Mouse (Mus musculus): ENCODE data around the gene Klk4.

The Klk4 gene

DNA sequence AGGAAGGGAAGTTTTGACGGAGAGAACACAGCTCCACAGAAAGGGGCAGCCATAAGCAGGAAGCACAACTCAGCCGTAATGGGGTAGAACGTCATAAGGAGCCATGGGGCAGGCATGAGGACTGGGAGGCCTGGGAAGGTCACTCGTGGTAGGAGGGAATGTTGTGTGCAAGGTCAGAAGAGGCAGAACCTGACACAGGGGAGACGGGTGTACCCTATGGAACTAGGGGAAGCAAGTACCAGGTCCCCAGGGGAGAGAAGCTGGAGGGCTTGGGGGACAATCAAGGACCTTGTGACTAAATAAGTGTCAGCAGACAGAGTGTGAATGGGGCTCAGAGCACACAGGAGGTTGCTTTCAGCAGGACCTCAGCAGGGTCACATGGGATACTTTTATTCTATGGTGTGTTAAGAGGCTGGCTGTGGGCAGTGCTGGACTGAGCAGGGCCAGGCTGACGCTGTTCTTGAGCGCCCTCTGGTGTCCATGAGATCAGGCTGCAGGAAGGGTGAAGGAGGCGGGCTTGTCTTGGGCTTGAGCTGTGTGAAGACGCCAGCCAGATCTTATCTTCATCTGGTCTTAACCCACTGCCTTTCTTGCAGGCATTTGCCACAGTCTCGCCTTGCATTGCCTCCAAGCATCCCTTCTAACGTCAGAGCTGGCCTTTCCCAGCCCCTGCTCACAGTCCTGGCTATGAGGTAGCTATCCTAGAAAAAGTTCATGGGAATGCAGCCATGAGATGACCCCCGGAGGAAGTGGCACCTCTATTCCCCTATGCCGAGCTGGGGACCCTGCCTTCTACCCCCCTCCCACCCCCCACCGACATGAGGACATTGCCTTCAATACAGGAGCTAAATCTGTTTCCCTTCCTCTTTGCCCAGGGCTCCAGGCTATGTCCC is 38.8 kb downstream of the Klk4 start:
- no peak for DNase-seq (ENCODE audit: extremely low read depth, low read depth)

DNA sequence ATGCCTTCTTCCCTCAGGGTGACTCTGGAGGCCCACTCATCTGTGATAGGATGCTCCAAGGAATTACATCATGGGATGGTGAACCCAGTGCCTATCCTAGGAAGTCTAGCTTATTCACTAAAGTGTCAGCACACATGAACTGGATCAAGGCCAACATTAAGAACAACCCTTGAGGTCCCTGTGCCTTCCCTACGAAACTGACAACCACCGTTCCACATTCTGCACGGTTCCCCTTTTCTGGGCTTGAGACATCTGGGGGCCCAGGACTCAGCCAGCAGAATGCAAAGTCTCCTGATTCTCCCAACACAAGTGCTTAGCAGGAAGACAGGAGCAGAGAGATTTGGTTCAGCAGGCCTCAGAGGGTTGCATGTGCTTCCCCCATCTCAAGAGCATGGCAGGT is 39.6 kb downstream of the Klk4 start:
- DNase-seq (ENCODE audit: extremely low read depth, low read depth), result no peak

DNA sequence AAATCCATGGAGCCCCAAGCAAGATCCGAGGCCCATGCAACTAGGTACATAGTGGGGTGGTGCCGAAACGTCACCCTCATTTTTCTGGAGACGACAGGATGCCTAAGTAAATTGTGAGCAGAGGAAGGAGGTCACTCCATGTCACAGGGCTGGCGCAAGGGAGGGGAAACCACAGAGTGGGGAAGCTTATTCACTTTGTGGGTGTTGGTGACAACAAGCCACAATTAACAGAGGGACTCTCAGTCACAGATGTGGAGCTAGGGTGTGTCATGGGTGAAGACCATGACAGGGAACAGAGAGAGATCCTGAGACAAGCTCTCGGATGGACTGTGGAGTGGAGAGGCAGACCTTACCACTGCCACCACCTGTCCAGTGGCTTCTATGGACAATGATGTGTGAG is 40.1 kb downstream of the Klk4 start:
- DNase-seq (ENCODE audit: extremely low read depth, low read depth), result no peak

DNA sequence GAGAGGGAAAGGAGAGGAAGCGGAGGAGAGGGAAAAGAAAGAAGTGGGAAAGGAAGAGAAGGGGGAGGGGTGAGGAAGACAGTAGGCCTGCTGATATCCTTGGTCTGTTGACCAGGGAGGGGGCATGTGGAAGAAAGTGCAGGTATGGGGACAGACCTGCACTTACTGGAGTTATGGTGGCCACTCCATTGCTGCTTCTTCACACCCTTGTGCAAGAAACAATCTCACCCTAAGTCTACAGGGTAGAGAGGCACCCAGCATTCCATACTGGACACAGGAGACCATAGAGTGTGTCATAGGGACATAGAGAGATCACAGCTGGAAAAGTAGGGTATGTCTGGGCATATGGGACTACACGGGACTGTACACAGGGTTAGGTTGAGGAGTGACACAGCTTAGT is 41.0 kb downstream of the Klk4 start:
- no peak for DNase-seq (ENCODE audit: extremely low read depth, low read depth)

DNA sequence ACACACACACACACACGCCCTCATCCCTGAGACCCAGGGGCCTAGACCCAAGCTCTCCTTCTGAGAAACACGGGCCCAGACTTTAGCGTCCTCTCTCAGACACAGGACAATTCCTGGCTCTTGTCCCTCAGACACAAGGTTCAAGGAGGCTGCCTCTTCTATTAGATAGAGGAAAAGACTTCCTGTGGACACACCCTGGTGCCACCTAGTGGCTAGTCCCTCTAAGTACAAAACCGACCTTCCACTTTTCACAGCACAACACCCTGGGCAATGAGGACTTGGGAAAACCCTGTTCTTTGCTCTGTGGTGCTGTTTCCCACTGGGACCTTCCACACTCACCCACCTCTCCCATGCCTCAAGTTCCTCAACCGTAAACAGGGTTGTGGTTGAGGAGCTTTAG is 45.0 kb downstream of the Klk4 start:
- DNase-seq (ENCODE audit: extremely low read depth, low read depth), result no peak

DNA sequence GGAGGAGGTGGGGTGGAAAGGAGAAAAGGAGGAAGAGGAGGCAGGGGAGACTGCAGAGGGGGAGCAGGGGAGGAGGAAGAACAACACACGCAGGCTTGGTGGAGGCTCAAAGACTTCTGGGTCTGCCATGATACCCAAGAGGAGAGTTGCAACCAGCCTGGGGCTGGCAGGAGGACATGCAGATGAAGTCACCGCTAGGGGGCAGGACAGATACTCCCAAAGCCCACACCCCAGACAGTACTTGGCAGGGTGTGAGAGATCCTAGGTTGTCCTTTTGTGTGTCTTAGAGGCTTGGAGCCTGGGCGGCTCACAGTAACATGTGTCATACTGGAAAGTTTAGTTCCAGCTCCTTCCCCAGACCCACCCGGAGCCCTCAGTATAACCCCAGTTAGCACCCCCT is 47.6 kb downstream of the Klk4 start:
- DNase-seq (ENCODE audit: extremely low read depth, low read depth), result no peak

DNA sequence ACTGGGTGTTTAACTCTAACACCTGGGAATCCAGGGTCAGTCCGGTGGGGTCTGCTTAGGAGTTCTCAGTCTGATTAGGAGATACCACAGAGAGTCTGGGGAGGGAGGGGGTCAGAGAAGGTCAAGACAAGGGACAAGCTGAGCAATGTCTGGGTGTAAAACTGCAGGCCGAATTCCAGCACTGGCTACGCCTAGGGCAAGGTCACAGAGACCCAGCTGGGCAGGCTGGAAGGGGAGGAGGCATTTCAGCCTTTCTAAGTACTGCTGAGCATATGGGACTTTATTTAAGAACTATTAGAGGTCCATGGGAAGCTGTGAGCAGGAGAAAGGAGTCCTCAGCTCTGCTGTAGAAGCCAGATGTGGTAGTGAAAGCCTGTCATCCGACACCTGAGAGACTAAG is 51.4 kb downstream of the Klk4 start:
- no peak for DNase-seq (ENCODE audit: extremely low read depth, low read depth)

DNA sequence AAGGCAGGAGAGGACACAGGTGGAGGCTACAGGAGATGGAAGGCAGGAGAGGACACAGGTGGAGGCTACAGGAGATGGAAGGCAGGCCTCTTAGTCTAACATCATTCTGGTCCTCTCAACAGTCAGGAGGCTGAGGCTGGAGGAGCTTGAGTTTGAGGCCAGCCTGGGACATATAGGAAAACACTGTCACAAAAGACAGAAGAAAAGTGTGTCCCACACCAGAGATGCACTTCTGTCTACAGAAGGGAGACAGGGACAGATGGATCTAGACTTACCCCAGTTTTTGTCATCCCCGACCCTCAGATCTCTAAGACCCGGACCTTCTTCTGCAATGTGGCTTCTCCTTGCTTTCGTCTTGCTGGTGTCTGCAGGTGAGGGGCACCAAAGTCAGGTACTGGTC is 52.5 kb downstream of the Klk4 start, which contains the start of gene Klk15:
Klk15 (plus strand) TSS at position 301 of the 400 bp plus-strand sequence.
- DNase-seq (ENCODE audit: extremely low read depth, low read depth), result no peak

DNA sequence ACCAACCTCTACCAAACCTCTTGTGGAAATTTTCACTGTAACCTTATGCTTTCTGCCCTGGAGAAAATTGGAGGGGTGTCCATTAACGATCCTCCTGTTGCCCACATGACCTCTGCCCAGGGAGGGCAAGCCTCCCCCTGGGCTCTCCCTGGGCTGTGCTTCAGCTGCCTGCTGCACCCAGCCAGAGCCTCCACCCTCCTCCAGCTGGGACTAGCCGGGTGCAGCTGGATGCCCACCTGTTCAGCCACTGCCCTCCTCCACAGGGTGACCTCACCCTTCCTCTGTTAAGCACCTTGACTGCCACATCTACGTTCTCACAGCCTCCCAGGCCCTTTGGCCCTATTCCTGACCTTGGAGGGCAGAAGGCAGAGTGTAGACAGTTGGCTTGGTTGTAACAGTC is 53.8 kb downstream of the Klk4 start:
- no peak for DNase-seq (ENCODE audit: extremely low read depth, low read depth)

Measured in MEL-GATA-1-ER (cell line).